Mouse (Mus musculus) megakaryocyte, embryonic 14.5 days (primary cell): ENCODE measurements around the gene Trmo. TPM values are rescaled to one million over a fixed set of nuclear protein-coding genes. Genes with fewer than 3 reads are reported as not detected.
A peak's percentile ranks its signal among the peaks of the same experiment; 100 is the strongest.

Experiments
- H3K27me3 ChIP-seq: replicated peaks from 2 replicates; pipeline ENCODE3; 2012; ENCODE audit warnings: inconsistent platforms
- H3K36me3 ChIP-seq: replicated peaks from 2 replicates; pipeline ENCODE3; 2012; ENCODE audit warnings: low read length, inconsistent platforms, mixed read lengths
- H3K4me1 ChIP-seq: 2 replicates; pipeline ENCODE4 v1.6.1; 2012; ENCODE audit warnings: inconsistent platforms
- H3K4me3 ChIP-seq: replicated peaks from 2 replicates; pipeline ENCODE3; 2012; ENCODE audit warnings: moderate library complexity, mild to moderate bottlenecking, inconsistent platforms
- H3K9me3 ChIP-seq: 2 replicates; pipeline ENCODE4 v1.6.1; 2012; ENCODE audit warnings: inconsistent platforms
- FLI1 ChIP-seq: IDR thresholded peaks from 2 replicates; pipeline ENCODE4 v1.6.1; 2012; ENCODE audit warnings: low read length, inconsistent platforms, mixed read lengths
- GATA1 ChIP-seq: IDR thresholded peaks from 3 replicates; pipeline ENCODE4 v1.6.1; 2012; ENCODE audit warnings: mixed read lengths, low read length, inconsistent platforms, borderline replicate concordance
- polyA plus RNA-seq: library from polyadenylated mRNA; stranded (reverse); fragments of >175 nt; gene quantifications from 2 replicates; pipeline ENCODE4 v1.2.3, GENCODE M21; 2012; ENCODE audit warnings: low replicate concordance; ENCODE audit not compliant: insufficient read depth

Gene Trmo
- polyA plus RNA-seq, 1 experiment: 1.5 TPM

DNA sequence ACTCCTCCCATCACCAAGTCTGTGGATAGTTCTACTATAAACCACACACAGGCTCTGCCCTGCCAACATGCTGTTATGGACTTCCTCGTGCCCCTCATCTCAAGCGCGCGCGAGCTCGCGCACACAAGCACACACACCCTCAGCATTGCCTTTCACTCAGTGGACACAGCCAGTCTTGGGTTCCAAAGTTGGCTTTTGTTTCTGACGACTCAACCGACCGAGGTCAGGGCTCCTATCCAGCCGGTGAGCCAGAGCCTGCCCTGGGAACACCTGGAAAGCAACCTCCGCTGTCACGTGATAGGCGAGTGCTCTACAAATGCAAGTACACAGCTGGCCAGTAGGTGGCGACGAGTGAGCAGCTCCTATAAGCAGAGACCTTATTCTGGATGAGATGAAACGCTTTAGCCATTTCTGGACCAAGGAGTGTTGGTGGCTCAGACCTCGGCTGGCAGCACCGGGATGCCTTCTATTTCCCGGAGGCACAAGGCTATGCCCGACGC lies 14.3 kb downstream of the Trmo start:
- Histone ChIP-seq H3K27me3 (peaks cover 3% of the 10 kb centered on the region), H3K4me3 (peak overlapping the region; percentile 92), H3K9me3 (no peaks in the 10 kb centered on the region), H3K36me3 (peaks cover 44% of the 10 kb centered on the region), H3K4me1 (peaks cover 42% of the 10 kb centered on the region)
- TF ChIP-seq GATA1 (no peak), FLI1 (no peak)

DNA sequence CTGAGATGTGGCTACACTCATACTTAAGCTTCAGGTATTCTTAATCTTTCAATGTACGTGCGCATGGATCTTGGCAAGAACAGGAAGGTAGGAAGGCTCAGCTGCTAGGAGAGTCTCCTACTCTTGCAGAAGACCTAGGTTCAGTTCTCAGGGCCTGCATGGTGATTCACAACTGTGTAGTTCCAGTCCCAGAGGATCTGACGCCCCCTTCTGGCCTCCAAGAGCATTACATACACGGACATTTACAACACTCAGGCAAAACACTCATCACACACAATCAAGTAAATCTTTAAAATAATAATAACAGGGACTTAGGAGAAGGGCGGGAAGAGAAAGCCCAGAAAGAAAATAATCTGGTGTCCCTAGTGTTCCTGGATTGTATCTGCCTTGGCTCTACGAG lies 14.8 kb downstream of the Trmo start:
- Histone ChIP-seq H3K4me1 (peaks cover 44% of the 10 kb centered on the region), H3K9me3 (0 out of 2 replicates have a peak, but pooled peaks cover 4% of the 10 kb centered on the region), H3K36me3 (peaks cover 40% of the 10 kb centered on the region), H3K4me3 (peak overlapping the region; percentile 92), H3K27me3 (peaks cover 3% of the 10 kb centered on the region)
- no peak for TF ChIP-seq GATA1
- no peak for TF ChIP-seq FLI1

DNA sequence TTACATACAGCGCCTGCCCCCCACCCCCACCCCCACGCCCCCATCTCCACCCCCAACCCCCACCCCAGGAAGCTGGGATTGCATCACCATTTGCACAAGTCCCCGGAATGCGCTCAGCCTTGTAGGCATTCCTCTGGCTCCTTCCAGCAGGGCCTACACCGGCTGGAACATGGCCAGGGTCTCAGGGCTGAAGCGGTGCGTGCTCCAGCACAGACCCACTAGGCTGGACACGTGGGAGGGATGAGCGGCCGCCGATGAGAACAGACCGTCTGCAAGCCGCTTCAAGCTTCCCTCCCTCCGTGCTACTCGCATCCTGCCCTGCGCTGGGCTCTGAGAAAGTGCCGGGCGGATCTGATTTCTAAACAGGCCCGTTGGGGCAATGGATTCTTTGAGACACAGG lies 18.2 kb downstream of the Trmo start:
- peaks cover 12% of the 10 kb centered on the region for H3K9me3 ChIP-seq
- peaks cover 5% of the 10 kb centered on the region for H3K36me3 ChIP-seq
- H3K4me1 ChIP-seq: peaks cover 63% of the 10 kb centered on the region
- peaks cover 26% of the 10 kb centered on the region for H3K27me3 ChIP-seq
- TF ChIP-seq FLI1 (no peak), GATA1 (no peak)
- H3K4me3 ChIP-seq: peak overlapping the region; percentile 79

DNA sequence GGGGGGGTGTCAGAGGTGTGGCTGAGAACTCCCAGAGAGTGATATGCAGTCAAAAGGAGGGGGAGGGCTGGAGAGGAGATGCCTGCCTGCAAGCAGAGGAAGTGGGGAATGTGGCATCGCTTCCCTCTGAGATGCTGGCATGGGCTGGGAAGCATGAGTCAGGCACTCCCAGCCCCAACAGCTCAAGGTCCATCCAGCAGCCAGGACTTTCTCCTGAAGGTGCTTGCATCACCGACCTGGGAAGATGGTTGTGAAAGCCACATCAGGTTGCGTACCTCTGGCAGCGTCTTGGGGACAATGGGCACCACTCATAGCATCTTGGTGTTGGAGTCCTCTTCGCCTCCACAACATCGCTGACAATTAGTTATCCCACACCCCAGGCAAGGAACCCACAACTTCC lies 18.8 kb downstream of the Trmo start:
- Histone ChIP-seq H3K27me3 (peaks cover 33% of the 10 kb centered on the region), H3K9me3 (peaks cover 12% of the 10 kb centered on the region), H3K36me3 (no peaks in the 10 kb centered on the region), H3K4me3 (peak overlapping the region; percentile 86), H3K4me1 (peaks cover 62% of the 10 kb centered on the region)
- TF ChIP-seq FLI1 (no peak), GATA1 (no peak)

DNA sequence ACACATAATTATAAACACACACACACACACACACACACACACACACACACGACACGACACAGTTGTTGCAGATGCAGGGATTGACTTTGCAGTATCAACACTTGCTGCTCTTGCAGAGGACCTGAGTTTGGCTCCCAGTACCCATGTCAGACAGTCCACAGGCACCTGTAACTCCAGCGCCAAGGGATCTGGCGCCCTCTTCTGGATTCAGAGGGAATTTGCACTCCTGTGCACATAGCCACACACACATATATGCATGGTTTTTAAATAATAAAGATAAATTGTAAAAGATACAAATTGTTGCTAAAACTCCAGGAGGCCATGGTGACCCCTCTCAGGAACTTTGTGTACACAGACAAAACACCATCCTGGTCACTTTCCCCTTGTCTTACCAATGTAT lies 20.2 kb downstream of the Trmo start:
- H3K27me3 ChIP-seq: peaks cover 44% of the 10 kb centered on the region
- TF ChIP-seq FLI1 (no peak), GATA1 (no peak)
- no peaks in the 10 kb centered on the region for H3K36me3 ChIP-seq

DNA sequence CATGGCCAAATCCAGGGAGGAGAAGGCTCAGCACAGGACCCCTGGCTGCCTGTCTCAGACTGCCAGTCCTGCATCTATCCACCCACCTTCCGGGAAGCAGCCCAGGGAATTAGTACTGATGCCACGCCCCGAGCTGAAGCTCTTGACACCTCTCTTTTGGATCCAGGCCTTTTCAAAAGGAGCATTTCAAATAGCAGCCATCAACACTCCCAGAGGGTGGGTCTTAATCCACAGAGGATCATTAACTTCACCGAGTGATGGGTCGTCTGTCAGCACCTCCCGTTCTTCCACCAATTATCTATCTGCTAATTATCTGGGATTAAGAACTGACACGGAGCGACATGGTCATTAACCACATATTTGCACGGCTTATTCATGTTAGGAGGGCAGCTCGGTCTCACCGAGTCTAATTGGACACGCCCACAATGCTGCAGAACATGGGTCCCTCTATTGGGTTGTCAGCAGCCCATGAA lies 21.7 kb downstream of the Trmo start:
- Histone ChIP-seq H3K4me3 (peak overlapping the region; percentile 8), H3K27me3 (peaks cover 46% of the 10 kb centered on the region), H3K36me3 (no peaks in the 10 kb centered on the region), H3K4me1 (peaks cover 44% of the 10 kb centered on the region), H3K9me3 (peaks cover 24% of the 10 kb centered on the region)
- no peak for TF ChIP-seq FLI1
- TF ChIP-seq GATA1: no peak

More for the DNA sequence above, 20.2 kb downstream of the Trmo start:
- H3K4me3 ChIP-seq: no peak overlapping the region
- peaks cover 49% of the 10 kb centered on the region for H3K4me1 ChIP-seq
- peaks cover 19% of the 10 kb centered on the region for H3K9me3 ChIP-seq

DNA sequence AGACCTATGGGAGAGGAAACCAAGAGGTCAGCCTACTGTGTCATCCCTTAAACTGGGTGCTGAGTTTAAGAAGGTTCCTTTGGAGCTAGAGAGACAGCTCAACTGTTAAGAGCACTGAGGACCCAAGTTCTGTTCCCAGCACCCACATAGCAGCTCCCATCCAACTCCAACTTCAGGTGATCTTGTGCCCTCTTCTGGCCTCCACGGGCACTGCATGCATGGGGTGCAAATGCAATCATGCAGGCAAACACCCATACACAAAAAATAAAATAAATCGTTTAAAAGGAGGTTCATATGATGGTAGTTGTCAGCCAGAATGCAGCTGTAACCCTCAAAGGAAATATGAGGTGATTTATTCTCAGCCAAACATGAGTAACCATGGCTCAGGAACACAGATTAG lies 24.9 kb downstream of the Trmo start:
- Histone ChIP-seq H3K4me1 (peaks cover 26% of the 10 kb centered on the region), H3K36me3 (no peaks in the 10 kb centered on the region), H3K27me3 (peaks cover 49% of the 10 kb centered on the region), H3K4me3 (no peak overlapping the region), H3K9me3 (peaks cover 20% of the 10 kb centered on the region)
- TF ChIP-seq FLI1 (no peak), GATA1 (no peak)

DNA sequence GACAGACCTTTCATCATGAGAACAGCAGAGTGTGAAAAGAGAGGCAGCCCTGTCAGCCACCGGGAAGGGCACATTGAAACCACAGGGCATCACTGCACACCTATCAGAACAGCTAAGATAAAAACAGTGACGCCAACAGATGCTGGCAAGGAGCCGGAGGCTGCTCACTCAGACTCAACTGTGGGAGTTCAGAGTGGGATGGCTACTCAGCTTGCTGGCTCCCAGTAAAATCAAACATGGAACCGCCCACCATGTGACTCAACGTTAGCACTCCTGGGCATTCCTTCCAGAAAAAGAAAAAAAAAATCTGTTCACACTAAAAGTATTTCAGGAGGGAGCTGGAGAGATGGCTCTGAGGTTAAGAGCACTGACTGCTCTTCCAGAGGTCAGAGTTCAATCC lies 28.0 kb downstream of the Trmo start:
- no peaks in the 10 kb centered on the region for H3K36me3 ChIP-seq
- H3K9me3 ChIP-seq: peaks cover 12% of the 10 kb centered on the region
- peaks cover 15% of the 10 kb centered on the region for H3K4me1 ChIP-seq
- peaks cover 40% of the 10 kb centered on the region for H3K27me3 ChIP-seq
- H3K4me3 ChIP-seq: no peak overlapping the region
- TF ChIP-seq GATA1: no peak
- TF ChIP-seq FLI1: no peak

DNA sequence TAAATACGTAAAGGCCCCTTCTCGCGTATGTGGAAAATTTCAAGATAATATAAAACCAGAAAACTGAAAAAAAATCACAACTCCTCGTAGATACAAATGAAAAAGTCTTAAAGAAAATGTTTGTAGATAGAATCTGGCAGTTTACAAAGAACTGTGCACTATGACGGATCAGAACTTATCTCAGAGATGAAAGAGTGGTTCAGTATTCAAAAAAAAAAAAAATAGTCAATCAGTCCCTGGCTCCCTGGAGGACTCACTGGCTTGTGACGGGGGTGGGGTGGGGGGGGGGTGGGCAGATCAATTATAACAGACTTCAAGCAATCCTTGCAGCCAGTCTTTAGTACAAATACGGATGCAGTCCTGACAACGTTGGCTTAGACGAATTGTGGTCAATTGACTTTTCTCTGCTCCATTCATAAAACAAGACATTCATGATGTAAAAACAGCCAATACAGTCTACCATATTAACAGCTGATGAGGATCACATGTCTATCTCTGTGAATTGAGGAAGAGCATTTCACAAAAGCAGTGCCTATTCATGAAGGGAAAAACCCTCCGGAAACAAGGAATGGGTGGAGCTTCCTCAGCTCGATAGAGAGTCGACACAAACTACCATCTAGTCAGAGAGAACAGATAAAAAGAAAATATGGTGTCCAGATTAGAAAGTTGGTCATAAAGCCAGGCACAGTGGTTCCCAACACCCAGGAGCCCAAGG lies 29.5 kb downstream of the Trmo start:
- peaks cover 18% of the 10 kb centered on the region for H3K4me1 ChIP-seq
- peaks cover 38% of the 10 kb centered on the region for H3K27me3 ChIP-seq
- H3K9me3 ChIP-seq: peaks cover 11% of the 10 kb centered on the region
- no peak overlapping the region for H3K4me3 ChIP-seq
- no peak for TF ChIP-seq GATA1
- TF ChIP-seq FLI1: no peak
- H3K36me3 ChIP-seq: no peaks in the 10 kb centered on the region

DNA sequence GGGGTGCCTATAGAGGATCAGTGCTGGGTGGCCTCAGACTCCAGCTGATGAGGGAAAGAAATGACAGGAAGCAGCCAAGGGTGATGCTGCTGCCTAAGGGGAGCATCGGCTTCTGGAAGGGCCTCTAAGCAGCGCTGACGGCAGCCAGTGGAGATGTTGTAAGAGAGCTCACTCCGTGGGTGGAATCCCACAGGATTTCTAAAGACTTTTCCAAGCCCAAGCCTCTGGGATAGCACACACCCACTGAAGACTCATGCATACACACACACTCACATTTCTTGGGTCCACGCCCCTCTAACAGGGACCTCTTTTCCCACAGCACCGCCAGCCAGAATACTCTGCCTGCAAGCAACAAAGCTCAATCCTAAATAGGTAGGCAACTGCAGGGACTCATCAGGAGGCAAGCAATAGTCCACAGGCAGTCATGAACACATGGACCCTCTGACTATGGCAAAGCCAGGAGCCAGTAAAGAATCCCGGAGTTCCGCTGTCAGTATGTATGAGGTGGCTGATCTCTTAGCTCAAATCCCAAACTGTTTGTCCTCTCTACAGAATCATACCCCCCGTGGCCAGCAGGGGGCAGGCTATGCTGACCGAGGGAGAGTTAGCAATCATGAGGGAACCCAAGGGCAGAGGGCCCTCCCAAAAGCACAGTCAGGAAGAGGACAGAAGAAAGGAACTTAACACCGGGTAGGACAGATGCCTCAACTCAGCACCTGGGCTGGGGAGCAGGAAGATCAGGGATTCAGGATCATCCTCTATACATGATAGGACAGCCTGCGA lies 32.7 kb downstream of the Trmo start:
- Histone ChIP-seq H3K9me3 (no peaks in the 10 kb centered on the region), H3K27me3 (peaks cover 57% of the 10 kb centered on the region), H3K4me3 (no peak overlapping the region), H3K4me1 (peaks cover 36% of the 10 kb centered on the region), H3K36me3 (no peaks in the 10 kb centered on the region)
- TF ChIP-seq FLI1 (no peak), GATA1 (no peak)
